Mouse (Mus musculus): ENCODE data around the gene Gm8369.
"Not testable (repeated sequence)": the region's sequence is repeated elsewhere in the genome, so short reads cannot be mapped to it uniquely, and the experiment has no call there.

DNA sequence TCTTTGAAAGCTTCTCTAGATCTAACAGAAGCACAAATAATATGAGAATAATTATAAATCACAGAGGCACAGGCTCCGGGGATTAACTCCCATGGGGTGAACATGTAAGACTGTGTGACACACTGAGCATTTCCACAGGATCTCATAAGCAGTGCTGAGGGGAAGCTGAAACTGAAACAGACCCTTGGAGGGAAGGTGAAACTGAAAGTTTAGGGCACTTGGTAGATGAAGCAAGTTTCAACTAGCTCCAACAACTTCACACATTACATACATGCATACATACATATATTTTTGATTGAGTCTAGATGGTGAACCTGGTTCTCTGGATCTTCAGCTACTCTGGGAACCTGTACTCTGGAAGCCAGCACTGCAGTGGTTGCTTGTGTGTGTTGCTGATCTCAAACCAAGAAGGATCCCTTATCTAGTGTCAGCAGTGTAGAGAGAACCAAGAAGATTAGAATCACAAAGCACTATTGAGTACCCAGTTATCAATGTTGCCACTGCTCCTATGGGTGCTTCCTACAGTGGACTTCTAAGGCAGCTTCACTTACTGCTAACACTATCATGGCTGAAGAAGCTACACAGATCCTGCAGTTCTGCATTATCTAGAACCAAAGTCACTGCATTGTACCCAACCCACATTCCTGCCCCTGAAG is 54.6 kb downstream of the Gm8369 start:
- not testable (repeated sequence) for TF ChIP-seq CTCF, EP300 (IDR thresholded peaks at IDR 0.05; ENCODE audit: low read depth)

Data from heart, postnatal 0 days (tissue).